In genomic region chr9:98538017-98538712, GRCm38 (mm10) we compare ENCODE assay signal across 8 mouse cellular contexts. TPM values are rescaled to one million over a fixed set of nuclear protein-coding genes. Genes with fewer than 3 reads are reported as not detected.
DNase-seq lines count a peak whose midpoint lies in the region; ATAC-seq lines count a peak whose summit lies in the region.

No protein-coding gene starts in this region.

- H3K4me2 ChIP-seq in hindbrain, embryonic 14.5 days (replicated peaks), result peak overlapping the region; percentile 40
- H3K4me2 ChIP-seq in neural tube, embryonic 12.5 days (replicated peaks), result peak overlapping the region; percentile 21

- 51% methylated on average over 13 of the region's 13 CpGs for WGBS in hindbrain, embryonic 14.5 days
- 34% methylated on average over 13 of the region's 13 CpGs for WGBS in neural tube, embryonic 12.5 days

- H3K9me3 ChIP-seq in hindbrain, embryonic 14.5 days (ENCODE audit: control insufficient read depth, low read length), result 0 out of 2 replicates have a peak, but pooled peaks cover 3% of the 10 kb centered on the region
- H3K9me3 ChIP-seq in neural tube, embryonic 12.5 days, result no peaks in the 10 kb centered on the region

- no peak overlapping the region for H3K27ac ChIP-seq in hindbrain, embryonic 14.5 days
- H3K27ac ChIP-seq in neural tube, embryonic 12.5 days, result no peak overlapping the region

- peaks cover 5% of the 10 kb centered on the region for H3K27me3 ChIP-seq in hindbrain, embryonic 14.5 days (ENCODE audit: control insufficient read depth, insufficient read depth, low read length)
- no peaks in the 10 kb centered on the region for H3K27me3 ChIP-seq in neural tube, embryonic 12.5 days (replicated peaks)

- no peak overlapping the region for H3K9ac ChIP-seq in hindbrain, embryonic 14.5 days
- H3K9ac ChIP-seq in neural tube, embryonic 12.5 days, result no peak overlapping the region

- intact Hi-C loops in left cerebral cortex, postnatal 36 days (cut with DNase I), result loop anchor here (2.0 to 10.0 kb wide), 5 partner anchors 95 to 1363 kb away; partner anchors contain the start of gene Clstn2

- DNase-seq in kidney, postnatal 4 days, result peak; percentile 11 to 36
- DNase-seq in kidney, adult 8-10 months, result no peak
- peak; percentile 35 for DNase-seq in embryo, embryonic 9.5 days (ENCODE audit: extremely low spot score)
- no peak for DNase-seq in hindbrain, embryonic 14.5 days (ENCODE audit: low spot score)
- no peak for DNase-seq in urinary bladder, postnatal 25 days (ENCODE audit: low spot score)
- DNase-seq in left cerebral cortex, postnatal 36 days (ENCODE audit: low spot score in 2 of 2), result no peak

- H3K36me3 ChIP-seq in hindbrain, embryonic 14.5 days (replicated peaks; ENCODE audit: control insufficient read depth, insufficient read depth), result no peaks in the 10 kb centered on the region
- no peaks in the 10 kb centered on the region for H3K36me3 ChIP-seq in neural tube, embryonic 12.5 days

- ATAC-seq in hindbrain, embryonic 14.5 days (ENCODE audit: low FRiP score), result peak; percentile 59; the same call in 1 of the 2 replicates
- peak; percentile 75; the same call in 1 of the 2 replicates for ATAC-seq in neural tube, embryonic 12.5 days (ENCODE audit: low FRiP score, low read depth)
- no peak for ATAC-seq in megakaryocyte-erythroid progenitor cell, adult 5-6 weeks (replicated peaks; ENCODE audit: low FRiP score, low TSS enrichment, poor library complexity, severe bottlenecking)

- H3K4me3 ChIP-seq in hindbrain, embryonic 14.5 days (replicated peaks; ENCODE audit: low read length), result no peak overlapping the region
- H3K4me3 ChIP-seq in neural tube, embryonic 12.5 days, result no peak overlapping the region

- no peaks in the 10 kb centered on the region for H3K4me1 ChIP-seq in hindbrain, embryonic 14.5 days (replicated peaks; ENCODE audit: control insufficient read depth, insufficient read depth, low read length)
- H3K4me1 ChIP-seq in neural tube, embryonic 12.5 days, result 0 out of 2 replicates have a peak, but pooled peaks cover 4% of the 10 kb centered on the region

RNA-seq across cellular contexts. Expression of gene Copb2, which starts 25.4 kb away (rescaled TPM):
- polyA plus RNA-seq in hindbrain, embryonic 14.5 days (2014; fragmentation: Nextera tagmentation; extraction: Ambion mirVana), result 136 and 151 TPM in 2 replicates
- polyA plus RNA-seq in neural tube, embryonic 12.5 days (2016; fragmentation: Nextera tagmentation; extraction: Ambion mirVana), result 160 and 169 TPM in 2 replicates
- 87.0 and 105 TPM in 2 replicates for total RNA-seq in megakaryocyte-erythroid progenitor cell, adult 5-6 weeks (2014; fragmentation: Nextera tagmentation)
- 190 and 200 TPM in 2 replicates for total RNA-seq in megakaryocyte-erythroid progenitor cell, adult 5-6 weeks (2017)
- 10 to 100 TPM; 80.7 to 90.5 TPM for total RNA-seq in left cerebral cortex, postnatal 36 days (2021)

RNA-seq across cellular contexts. Expression of gene Rbp2, which starts 52.2 kb away (rescaled TPM):
- polyA plus RNA-seq in hindbrain, embryonic 14.5 days (2014; fragmentation: Nextera tagmentation; extraction: Ambion mirVana), result 0.67 and 1.8 TPM in 2 replicates
- polyA plus RNA-seq in neural tube, embryonic 12.5 days (2016; fragmentation: Nextera tagmentation; extraction: Ambion mirVana), result 2.9 and 3.8 TPM in 2 replicates
- not detected in 2 replicates for total RNA-seq in megakaryocyte-erythroid progenitor cell, adult 5-6 weeks (2014; fragmentation: Nextera tagmentation)
- not detected in 2 replicates for total RNA-seq in megakaryocyte-erythroid progenitor cell, adult 5-6 weeks (2017)
- not detected for total RNA-seq in left cerebral cortex, postnatal 36 days (2021)

Comparison
In these comparisons a context has a peak if more than half of its experiments do, and no peak if none do; other contexts are left out.
1. DNase-seq: peak in kidney, postnatal 4 days (2 of 2) and embryo, embryonic 9.5 days (single experiment); none in kidney, adult 8-10 months (0 of 2), hindbrain, embryonic 14.5 days (single experiment), urinary bladder, postnatal 25 days (single experiment) and left cerebral cortex, postnatal 36 days (0 of 2).